Mouse (Mus musculus): Measurements from ENCODE around the gene Naalad2. TPM values are rescaled to one million over a fixed set of nuclear protein-coding genes. Genes with fewer than 3 reads are reported as not detected.
"Not testable (repeated sequence)": the region's sequence is repeated elsewhere in the genome, so short reads cannot be mapped to it uniquely, and the experiment has no call there.

Naalad2 gene
- polyA plus RNA-seq, 1 experiment from 2014 or later, result 2.0 TPM

GRCm38 (mm10) chr9:18298301-18298700, 104.5 kb downstream of the Naalad2 start:
- no peak for DNase-seq (ENCODE audit: low spot score)
- Histone ChIP-seq H3K4me3 (ENCODE audit: low read depth, low read length) (no peak overlapping the region), H3K36me3 (ENCODE audit: control insufficient read depth, insufficient read depth, low read length) (peaks cover 5% of the 10 kb centered on the region; the same call in 1 of the 2 replicates), H3K9ac (ENCODE audit: low read depth, low read length) (no peak overlapping the region), H3K4me1 (replicated peaks; ENCODE audit: control insufficient read depth, insufficient read depth, low read length) (no peaks in the 10 kb centered on the region; the same call in 1 of the 2 replicates), H3K9me3 (ENCODE audit: control insufficient read depth, low read length) (no peaks in the 10 kb centered on the region), H3K4me2 (replicated peaks; ENCODE audit: low read depth, low read length) (no peak overlapping the region), H3K27me3 (ENCODE audit: control insufficient read depth, insufficient read depth, low read length) (no peaks in the 10 kb centered on the region), H3K27ac (ENCODE audit: low read depth, low read length) (no peak overlapping the region)
- ATAC-seq (ENCODE audit: low FRiP score), result no peak
- 87% methylated on average over 6 of the region's 6 CpGs for WGBS

GRCm38 (mm10) chr9:18293026-18293781, 109.6 kb downstream of the Naalad2 start:
- H3K9ac ChIP-seq (ENCODE audit: low read depth, low read length), result peak overlapping the region; percentile 89
- no peaks in the 10 kb centered on the region for H3K36me3 ChIP-seq (ENCODE audit: control insufficient read depth, insufficient read depth, low read length)
- 57% methylated on average over 6 of the region's 6 CpGs for WGBS
- peak overlapping the region; percentile 72 for H3K4me3 ChIP-seq (ENCODE audit: low read depth, low read length)
- no peak for DNase-seq (ENCODE audit: low spot score)
- no peak for ATAC-seq (ENCODE audit: low FRiP score)
- no peaks in the 10 kb centered on the region for H3K27me3 ChIP-seq (ENCODE audit: control insufficient read depth, insufficient read depth, low read length)
- peak overlapping the region; percentile 56 for H3K4me2 ChIP-seq (replicated peaks; ENCODE audit: low read depth, low read length)
- H3K27ac ChIP-seq (ENCODE audit: low read depth, low read length), result peak overlapping the region; percentile 75; the same call in 1 of the 2 replicates
- no peaks in the 10 kb centered on the region; the same call in 1 of the 2 replicates for H3K4me1 ChIP-seq (replicated peaks; ENCODE audit: control insufficient read depth, insufficient read depth, low read length)
- H3K9me3 ChIP-seq (ENCODE audit: control insufficient read depth, low read length), result no peaks in the 10 kb centered on the region

GRCm38 (mm10) chr9:18292443-18292922, 110.3 kb downstream of the Naalad2 start:
- 3% methylated on average over 24 of the region's 24 CpGs for WGBS
- Histone ChIP-seq H3K9ac (ENCODE audit: low read depth, low read length) (peak overlapping the region; percentile 89), H3K4me2 (replicated peaks; ENCODE audit: low read depth, low read length) (peak overlapping the region; percentile 56), H3K4me1 (replicated peaks; ENCODE audit: control insufficient read depth, insufficient read depth, low read length) (no peaks in the 10 kb centered on the region; the same call in 1 of the 2 replicates), H3K27ac (ENCODE audit: low read depth, low read length) (peak overlapping the region; percentile 75), H3K9me3 (ENCODE audit: control insufficient read depth, low read length) (no peaks in the 10 kb centered on the region), H3K36me3 (ENCODE audit: control insufficient read depth, insufficient read depth, low read length) (no peaks in the 10 kb centered on the region), H3K4me3 (ENCODE audit: low read depth, low read length) (peak overlapping the region; percentile 72), H3K27me3 (ENCODE audit: control insufficient read depth, insufficient read depth, low read length) (no peaks in the 10 kb centered on the region)
- no peak for DNase-seq (ENCODE audit: low spot score)
- peak; percentile 78 for ATAC-seq (ENCODE audit: low FRiP score)

GRCm38 (mm10) chr9:18291571-18292429, 111.0 kb downstream of the Naalad2 start, which contains the start of gene Chordc1:
Chordc1 (plus strand) TSS chr9:18292125.
- Histone ChIP-seq H3K9ac (ENCODE audit: low read depth, low read length) (peak within 1 kb of the TSS; percentile 89), H3K4me3 (ENCODE audit: low read depth, low read length) (peak within 1 kb of the TSS; percentile 72), H3K4me2 (replicated peaks; ENCODE audit: low read depth, low read length) (peak within 1 kb of the TSS; percentile 56), H3K9me3 (ENCODE audit: control insufficient read depth, low read length) (no peaks in the 10 kb centered on the region), H3K4me1 (replicated peaks; ENCODE audit: control insufficient read depth, insufficient read depth, low read length) (no peaks in the 10 kb centered on the region; the same call in 1 of the 2 replicates), H3K36me3 (ENCODE audit: control insufficient read depth, insufficient read depth, low read length) (no peaks in the 10 kb centered on the region), H3K27ac (ENCODE audit: low read depth, low read length) (peak within 1 kb of the TSS; percentile 75), H3K27me3 (ENCODE audit: control insufficient read depth, insufficient read depth, low read length) (no peaks in the 10 kb centered on the region)
- DNase-seq (ENCODE audit: low spot score) (peak; percentile 96), ATAC-seq (ENCODE audit: low FRiP score) (peak; percentile 99)
- 4% methylated on average over 49 of the region's 49 CpGs for WGBS

- not testable (repeated sequence) for H3K4me1 ChIP-seq (replicated peaks; ENCODE audit: control insufficient read depth, insufficient read depth, low read length); H3K9me3 ChIP-seq (ENCODE audit: control insufficient read depth, low read length); H3K27me3 ChIP-seq (ENCODE audit: control insufficient read depth, insufficient read depth, low read length); H3K4me3 ChIP-seq (ENCODE audit: low read depth, low read length); H3K9ac ChIP-seq (ENCODE audit: low read depth, low read length); H3K36me3 ChIP-seq (ENCODE audit: control insufficient read depth, insufficient read depth, low read length); DNase-seq (ENCODE audit: low spot score); H3K27ac ChIP-seq (ENCODE audit: low read depth, low read length); ATAC-seq (ENCODE audit: low FRiP score); H3K4me2 ChIP-seq (replicated peaks; ENCODE audit: low read depth, low read length)
- 38% methylated on average over 5 of the region's 5 CpGs for WGBS
Measured at GRCm38 (mm10) chr9:18278693-18279092, 124.1 kb downstream of the Naalad2 start.

- Histone ChIP-seq H3K36me3 (ENCODE audit: control insufficient read depth, insufficient read depth, low read length) (no peaks in the 10 kb centered on the region), H3K9ac (ENCODE audit: low read depth, low read length) (no peak overlapping the region), H3K27me3 (ENCODE audit: control insufficient read depth, insufficient read depth, low read length) (no peaks in the 10 kb centered on the region), H3K9me3 (ENCODE audit: control insufficient read depth, low read length) (no peaks in the 10 kb centered on the region), H3K27ac (ENCODE audit: low read depth, low read length) (no peak overlapping the region), H3K4me2 (replicated peaks; ENCODE audit: low read depth, low read length) (no peak overlapping the region), H3K4me3 (ENCODE audit: low read depth, low read length) (no peak overlapping the region), H3K4me1 (replicated peaks; ENCODE audit: control insufficient read depth, insufficient read depth, low read length) (no peaks in the 10 kb centered on the region)
- 61% methylated on average over 1 of the region's 1 CpGs for WGBS
- peak; percentile 44 for DNase-seq (ENCODE audit: low spot score)
- 0 out of 2 replicates have a peak, but pooled peaks have one; percentile 65 for ATAC-seq (ENCODE audit: low FRiP score)
Measured at GRCm38 (mm10) chr9:18277497-18277896, 125.3 kb downstream of the Naalad2 start.

- no peaks in the 10 kb centered on the region for H3K27me3 ChIP-seq (ENCODE audit: control insufficient read depth, insufficient read depth, low read length)
- no peak overlapping the region for H3K9ac ChIP-seq (ENCODE audit: low read depth, low read length)
- H3K4me2 ChIP-seq (replicated peaks; ENCODE audit: low read depth, low read length), result no peak overlapping the region
- 66% methylated on average over 2 of the region's 2 CpGs for WGBS
- no peak overlapping the region for H3K4me3 ChIP-seq (ENCODE audit: low read depth, low read length)
- no peak for DNase-seq (ENCODE audit: low spot score)
- H3K9me3 ChIP-seq (ENCODE audit: control insufficient read depth, low read length), result no peaks in the 10 kb centered on the region
- H3K27ac ChIP-seq (ENCODE audit: low read depth, low read length), result no peak overlapping the region
- ATAC-seq (ENCODE audit: low FRiP score), result no peak
- no peaks in the 10 kb centered on the region for H3K4me1 ChIP-seq (replicated peaks; ENCODE audit: control insufficient read depth, insufficient read depth, low read length)
- no peaks in the 10 kb centered on the region for H3K36me3 ChIP-seq (ENCODE audit: control insufficient read depth, insufficient read depth, low read length)
Measured at GRCm38 (mm10) chr9:18276844-18277243, 126.0 kb downstream of the Naalad2 start.

GRCm38 (mm10) chr9:18275901-18276300, 126.9 kb downstream of the Naalad2 start:
- no peaks in the 10 kb centered on the region for H3K9me3 ChIP-seq (ENCODE audit: control insufficient read depth, low read length)
- no peak for ATAC-seq (ENCODE audit: low FRiP score)
- no peak for DNase-seq (ENCODE audit: low spot score)
- H3K36me3 ChIP-seq (ENCODE audit: control insufficient read depth, insufficient read depth, low read length), result no peaks in the 10 kb centered on the region
- H3K9ac ChIP-seq (ENCODE audit: low read depth, low read length), result no peak overlapping the region
- no peak overlapping the region for H3K4me3 ChIP-seq (ENCODE audit: low read depth, low read length)
- 75% methylated on average over 1 of the region's 1 CpGs for WGBS
- H3K4me2 ChIP-seq (replicated peaks; ENCODE audit: low read depth, low read length), result no peak overlapping the region
- H3K27ac ChIP-seq (ENCODE audit: low read depth, low read length), result no peak overlapping the region
- H3K27me3 ChIP-seq (ENCODE audit: control insufficient read depth, insufficient read depth, low read length), result no peaks in the 10 kb centered on the region
- no peaks in the 10 kb centered on the region for H3K4me1 ChIP-seq (replicated peaks; ENCODE audit: control insufficient read depth, insufficient read depth, low read length)

Data from hindbrain, embryonic 11.5 days (tissue).